Mouse (Mus musculus) lung, postnatal 0 days (tissue): Measurements from ENCODE around the gene Cnbd2.

Experiments
- CTCF ChIP-seq: IDR thresholded peaks from 2 replicates; pipeline ENCODE4 v1.5.1; 2016; ENCODE audit warnings: antibody characterized with exemption, mild to moderate bottlenecking
- EP300 ChIP-seq: IDR thresholded peaks from 2 replicates; pipeline ENCODE4 v1.6.1; 2016; ENCODE audit warnings: antibody characterized with exemption, mild to moderate bottlenecking, control low read depth

- TF ChIP-seq CTCF (no peak), EP300 (no peak)
These were observed 14.4 kb upstream of the Cnbd2 start for GRCm38 (mm10) chr2:156297653-156298052.
